Mouse (Mus musculus) stomach, postnatal 0 days (tissue): ENCODE results near the gene Traf2. TPM values are rescaled to one million over a fixed set of nuclear protein-coding genes. Genes with fewer than 3 reads are reported as not detected.

Experiments used
- ATAC-seq: fragments of 200-750 bp; cut with Nextera tagmentation; 2 replicates; pipeline ENCODE4 v1.8.0; 2017; ENCODE audit not compliant: low FRiP score, low TSS enrichment
- DNase-seq: peaks from one replicate; pipeline ENCODE4 v3.0.0-alpha.2; 2016; ENCODE audit warnings: low spot score
- H3K27ac ChIP-seq: fragments of 300-500 bp; sonication (generic); replicated peaks from 2 replicates; pipeline ENCODE4 v1.5.1; 2014; ENCODE audit warnings: mild to moderate bottlenecking, control low read depth
- H3K27me3 ChIP-seq: fragments of 300-500 bp; sonication (generic); 2 replicates; pipeline ENCODE4 v1.6.1; 2014; ENCODE audit warnings: low read length; ENCODE audit not compliant: control insufficient read depth, insufficient read depth
- H3K36me3 ChIP-seq: fragments of 300-500 bp; sonication (generic); 2 replicates; pipeline ENCODE4 v1.6.1; 2014; ENCODE audit warnings: low read length, mixed read lengths; ENCODE audit not compliant: control insufficient read depth, insufficient read depth
- H3K4me1 ChIP-seq: fragments of 300-500 bp; sonication (generic); replicated peaks from 2 replicates; pipeline ENCODE4 v1.6.1; 2014; ENCODE audit warnings: antibody characterized with exemption; ENCODE audit not compliant: control insufficient read depth, insufficient read depth
- H3K4me2 ChIP-seq: fragments of 300-500 bp; sonication (generic); replicated peaks from 2 replicates; pipeline ENCODE4 v1.6.1; 2014; ENCODE audit warnings: low read depth, mild to moderate bottlenecking, control low read depth, moderate library complexity
- H3K4me3 ChIP-seq: fragments of 300-500 bp; sonication (generic); 2 replicates; pipeline ENCODE4 v1.5.1; 2014; ENCODE audit warnings: low read depth, low read length, control low read depth
- H3K9ac ChIP-seq: fragments of 300-500 bp; sonication (generic); 2 replicates; pipeline ENCODE4 v1.6.1; 2014; ENCODE audit warnings: mild to moderate bottlenecking, low read length, control low read depth, mixed read lengths
- H3K9me3 ChIP-seq: fragments of 300-500 bp; sonication (generic); 2 replicates; pipeline ENCODE4 v1.6.1; 2016; ENCODE audit warnings: low read length; ENCODE audit not compliant: control insufficient read depth
- CTCF ChIP-seq: IDR thresholded peaks from 2 replicates; pipeline ENCODE4 v1.5.1; 2016; ENCODE audit warnings: antibody characterized with exemption, low read depth, mild to moderate bottlenecking, moderate library complexity
- EP300 ChIP-seq: optimal IDR thresholded peaks from 2 replicates; pipeline ENCODE3; 2016; ENCODE audit warnings: antibody characterized with exemption
- WGBS: fragments of 180-500 bp; shearing (Covaris S2); extraction: QIAGEN DNeasy Blood & Tissue Kit; methylation state at CpG from one replicate; pipeline ENCODE4 v1.1.7; 2014; 5-methylcytosine and 5-hydroxymethylcytosine counted together
- polyA plus RNA-seq: library from polyadenylated mRNA; unstranded; fragments of >200 nt; fragmentation: Nextera tagmentation; extraction: Ambion mirVana; gene quantifications from 2 replicates; pipeline ENCODE4 v1.2.1, GENCODE M21; 2015

Gene Traf2
- polyA plus RNA-seq, 1 experiment from 2014 or later = 15.9 TPM

DNA sequence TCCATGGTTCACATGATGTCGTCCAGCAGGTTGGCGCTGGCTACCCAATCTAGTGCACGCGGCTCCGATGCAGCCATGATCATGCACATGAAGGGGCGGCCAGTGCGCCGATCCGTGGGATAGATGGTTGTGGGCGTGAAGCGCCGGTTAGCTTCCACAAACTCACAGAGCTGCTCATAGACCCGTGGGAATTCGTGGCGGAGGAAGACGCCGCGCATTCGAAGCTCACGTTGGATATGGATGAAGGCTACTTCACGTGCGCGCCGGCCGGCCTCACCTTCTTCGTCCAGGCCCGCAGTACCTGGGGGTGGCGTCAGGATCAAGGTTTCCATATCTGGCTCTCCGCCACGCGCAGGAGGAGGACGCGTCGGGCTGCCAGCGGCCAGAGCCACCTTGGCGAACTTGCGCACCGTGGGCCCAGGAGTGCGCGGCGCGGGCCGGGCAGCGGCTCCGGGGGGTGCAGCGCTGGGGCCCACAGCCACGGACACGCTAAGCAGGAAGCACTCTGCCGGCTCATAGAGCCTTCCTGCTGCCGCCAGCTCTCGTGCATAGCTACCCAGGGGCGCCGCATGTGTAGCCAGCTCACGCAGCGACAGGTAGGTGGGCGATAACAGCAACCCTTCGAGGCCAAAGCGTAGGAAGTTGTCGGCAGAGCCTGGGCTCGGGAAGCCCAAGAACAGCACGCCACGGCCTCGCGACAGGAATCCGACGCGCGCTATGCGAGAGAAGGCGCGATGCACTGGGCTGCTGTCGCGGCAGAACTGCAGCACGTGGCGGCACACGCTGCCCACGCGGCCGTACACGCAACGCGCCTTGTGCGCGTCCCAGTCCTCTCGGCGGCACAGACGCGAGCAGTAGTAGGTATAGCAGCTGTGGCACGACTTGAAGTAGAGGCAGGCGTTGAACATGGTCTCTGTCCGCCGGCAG, 30.5 kb upstream of the Traf2 start:
- 20% methylated on average over 92 of the region's 92 CpGs for WGBS
- Histone ChIP-seq H3K9ac (0 out of 2 replicates have a peak overlapping the region, but pooled peaks have one; percentile 4), H3K27me3 (peaks cover 26% of the 10 kb centered on the region)

GRCm38 (mm10) chr2:25576028-25576850, 29.5 kb upstream of the Traf2 start:
- Histone ChIP-seq H3K27me3 (peaks cover 26% of the 10 kb centered on the region), H3K27ac (peak overlapping the region; percentile 83; the same call in 1 of the 2 replicates), H3K36me3 (no peaks in the 10 kb centered on the region), H3K9ac (no peak overlapping the region), H3K4me2 (no peak overlapping the region), H3K9me3 (no peaks in the 10 kb centered on the region), H3K4me3 (no peak overlapping the region), H3K4me1 (peaks cover 8% of the 10 kb centered on the region; the same call in 1 of the 2 replicates)
- no peak for ATAC-seq
- peak; percentile 13 for DNase-seq
- TF ChIP-seq EP300 (no peak), CTCF (no peak)
- WGBS = 67% methylated on average over 16 of the region's 16 CpGs

More for the DNA sequence above, 30.5 kb upstream of the Traf2 start:
- ATAC-seq (no peak), DNase-seq (peak; percentile 40)
- no peaks in the 10 kb centered on the region for H3K9me3 ChIP-seq
- H3K36me3 ChIP-seq = no peaks in the 10 kb centered on the region
- peak overlapping the region; percentile 18; the same call in 1 of the 2 replicates for H3K4me3 ChIP-seq
- H3K27ac ChIP-seq = no peak overlapping the region
- H3K4me2 ChIP-seq = peak overlapping the region; percentile 33; the same call in 1 of the 2 replicates
- H3K4me1 ChIP-seq = peaks cover 12% of the 10 kb centered on the region; the same call in 1 of the 2 replicates
- TF ChIP-seq CTCF = no peak
- no peak for TF ChIP-seq EP300

DNA sequence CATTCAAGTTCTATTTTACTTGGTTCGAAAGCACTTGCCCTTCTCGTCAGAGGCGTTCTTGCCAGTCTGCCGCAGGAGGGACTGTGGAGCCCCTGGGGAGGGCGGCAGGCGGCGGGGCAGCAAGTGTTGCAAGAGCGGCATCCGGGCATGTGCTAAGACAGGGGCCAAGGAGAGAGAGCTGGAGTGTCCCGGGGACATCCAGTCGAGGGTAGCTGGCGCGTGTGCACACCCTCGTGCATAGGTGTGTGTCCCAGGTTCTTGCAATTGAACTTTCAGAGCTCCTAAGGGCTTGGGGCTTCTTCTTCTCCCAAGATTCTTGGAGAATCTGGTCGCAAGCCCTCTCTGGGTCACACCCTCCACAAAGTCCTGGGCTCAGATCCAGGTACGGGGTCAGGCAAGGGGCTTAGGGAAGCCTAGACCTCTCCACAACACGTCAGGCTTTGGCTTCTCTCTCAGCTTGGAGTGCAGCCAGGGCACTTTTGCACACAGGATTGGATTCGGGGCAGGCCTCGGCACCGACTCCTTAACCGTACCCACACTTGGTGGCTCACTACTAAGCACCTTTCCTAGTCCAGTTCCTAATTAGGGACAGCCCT, 28.8 kb upstream of the Traf2 start:
- ATAC-seq (no peak), DNase-seq (peak; percentile 51)
- H3K9me3 ChIP-seq = no peaks in the 10 kb centered on the region
- H3K36me3 ChIP-seq = no peaks in the 10 kb centered on the region
- H3K4me1 ChIP-seq = peaks cover 7% of the 10 kb centered on the region; the same call in 1 of the 2 replicates
- TF ChIP-seq CTCF (no peak), EP300 (no peak)
- 10% methylated on average over 21 of the region's 21 CpGs for WGBS
- peak overlapping the region; percentile 83 for H3K27ac ChIP-seq
- peak overlapping the region; percentile 50 for H3K4me3 ChIP-seq
- H3K27me3 ChIP-seq = peaks cover 26% of the 10 kb centered on the region
- H3K4me2 ChIP-seq = peak overlapping the region; percentile 80
- peak overlapping the region; percentile 55 for H3K9ac ChIP-seq

- Histone ChIP-seq H3K4me2 (peak within 1 kb of the TSS; percentile 80), H3K4me1 (peaks cover 7% of the 10 kb centered on the region; the same call in 1 of the 2 replicates), H3K27me3 (peaks cover 23% of the 10 kb centered on the region), H3K9ac (peak within 1 kb of the TSS; percentile 55), H3K36me3 (no peaks in the 10 kb centered on the region; the same call in 1 of the 2 replicates), H3K4me3 (peak within 1 kb of the TSS; percentile 50), H3K9me3 (no peaks in the 10 kb centered on the region), H3K27ac (peak within 1 kb of the TSS; percentile 83)
- peak; percentile 97 for DNase-seq
- TF ChIP-seq CTCF = no peak
- no peak for TF ChIP-seq EP300
- under 1% methylated on average over 40 of the region's 45 CpGs for WGBS
- peak; percentile 97 for ATAC-seq
Observed at GRCm38 (mm10) chr2:25574579-25575431, 28.1 kb upstream of the Traf2 start, which contains the start of the genes Mamdc4 and Phpt1. TSS of gene Mamdc4 (minus strand) at chr2:25574845. TSS of gene Phpt1 (minus strand) at chr2:25575224.
